Mouse (Mus musculus) G1E-ER4 (cell line): Measurements from ENCODE around the gene Gsk3a. TPM values are rescaled to one million over a fixed set of nuclear protein-coding genes. Genes with fewer than 3 reads are reported as not detected.

ENCODE experiments used
- GATA1 ChIP-seq: IDR thresholded peaks from one replicate; pipeline ENCODE4 v1.8.0; 2012; ENCODE audit warnings: low read length, inconsistent platforms
- polyA plus RNA-seq: library from polyadenylated mRNA; stranded (reverse); fragments of >175 nt; gene quantifications from 2 replicates; pipeline ENCODE4 v1.2.3, GENCODE M21; 2012

Gsk3a gene
- polyA plus RNA-seq, 1 experiment = 188 TPM

DNA sequence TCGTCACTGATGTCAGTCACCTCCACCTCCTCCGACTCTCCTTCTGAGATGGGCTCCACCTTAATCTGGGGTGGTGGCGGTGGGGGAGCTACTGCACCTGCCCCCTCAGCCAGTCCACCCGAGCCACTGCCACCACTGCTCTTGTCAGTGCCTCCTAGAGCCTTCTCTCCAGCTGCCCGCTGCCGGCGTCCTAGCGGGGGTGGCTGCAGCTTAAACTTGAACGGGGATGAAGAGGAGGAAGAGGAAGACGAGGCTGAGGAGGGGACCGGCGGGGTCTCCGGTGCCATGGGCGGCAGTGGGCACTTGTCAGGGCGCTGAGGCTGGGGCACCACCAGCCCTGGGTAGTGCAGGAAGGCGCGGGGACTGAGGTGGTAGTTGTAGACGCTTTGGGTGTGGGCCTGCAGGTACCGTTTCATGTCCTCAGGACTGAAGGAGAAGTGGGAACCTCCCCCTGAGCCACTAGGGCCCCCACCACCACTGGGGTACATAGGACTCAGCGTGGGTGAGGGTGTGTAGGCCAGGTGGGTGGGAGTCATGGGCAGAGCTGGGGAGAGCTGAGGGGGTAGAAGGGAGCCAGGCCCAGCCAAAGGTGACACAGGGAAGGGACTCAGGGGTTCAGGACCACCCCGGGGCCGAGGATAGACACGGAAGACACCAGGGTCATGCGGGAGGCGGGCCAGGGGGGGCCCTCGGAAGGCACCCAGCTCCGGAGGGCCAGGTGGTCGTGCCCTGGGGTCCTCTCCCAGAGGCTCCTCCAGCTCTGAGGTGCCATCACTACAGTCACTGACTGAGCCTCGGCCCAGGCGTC, 7.1 kb upstream of the Gsk3a start:
- no peak for TF ChIP-seq GATA1

DNA sequence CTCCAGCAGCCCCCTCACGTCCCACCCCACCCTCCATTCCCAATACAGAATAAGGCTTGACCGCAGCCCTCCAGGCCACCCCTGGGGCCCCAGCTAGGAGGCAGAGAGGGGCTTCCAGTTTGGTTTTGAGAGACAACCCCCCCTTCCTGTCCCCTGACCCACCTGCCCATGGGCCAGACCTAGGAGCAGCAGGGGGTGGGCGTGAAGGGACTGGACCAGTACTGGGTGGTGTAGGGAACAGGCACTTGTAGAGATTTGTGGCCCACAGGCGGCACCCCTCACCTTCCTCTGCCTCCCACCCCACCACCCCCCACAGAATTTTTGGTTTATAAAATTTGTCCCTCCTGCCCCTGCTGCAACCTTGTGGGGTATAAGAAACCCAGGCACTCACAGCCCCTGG, 5.7 kb upstream of the Gsk3a start:
- TF ChIP-seq GATA1 = no peak

DNA sequence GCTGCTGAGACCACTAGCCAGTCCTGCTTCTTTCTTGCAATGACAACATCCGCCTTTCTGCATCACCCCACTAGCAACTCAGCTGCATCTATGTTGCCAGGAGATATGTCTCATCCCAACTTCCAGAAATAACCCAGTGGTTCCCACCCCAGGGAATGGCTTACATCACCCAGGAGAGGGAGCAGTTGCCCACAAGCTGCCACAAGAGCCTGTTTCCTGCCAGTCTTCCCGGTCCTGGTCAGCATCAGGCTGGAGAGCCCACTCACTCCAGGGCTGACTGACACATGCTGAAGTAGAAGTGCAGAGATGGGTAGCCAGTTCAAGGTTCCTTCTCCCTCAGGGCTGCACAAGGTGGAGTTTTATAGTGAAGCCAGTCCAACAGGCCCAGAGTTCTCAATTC, 3.4 kb upstream of the Gsk3a start:
- TF ChIP-seq GATA1 = no peak

DNA sequence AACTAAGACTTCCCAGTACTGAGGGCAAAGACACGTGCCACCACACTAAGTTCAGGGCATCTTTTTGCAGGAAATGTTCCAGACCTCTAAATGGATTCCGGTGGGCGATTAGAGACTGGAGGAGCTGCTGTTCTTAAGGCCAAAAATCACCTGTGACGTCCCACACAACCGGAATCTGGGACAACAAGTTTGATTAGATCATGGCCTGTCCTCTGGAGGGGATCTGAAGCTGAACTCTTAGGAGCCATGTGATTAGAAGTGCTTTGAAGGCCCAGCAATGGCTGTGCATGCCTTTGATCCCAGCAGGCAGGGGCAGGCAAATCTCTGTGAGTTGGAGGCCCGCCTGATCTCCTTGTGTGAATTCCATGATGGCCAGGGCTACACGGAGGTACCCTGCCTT, 3.0 kb upstream of the Gsk3a start:
- TF ChIP-seq GATA1 = no peak

DNA sequence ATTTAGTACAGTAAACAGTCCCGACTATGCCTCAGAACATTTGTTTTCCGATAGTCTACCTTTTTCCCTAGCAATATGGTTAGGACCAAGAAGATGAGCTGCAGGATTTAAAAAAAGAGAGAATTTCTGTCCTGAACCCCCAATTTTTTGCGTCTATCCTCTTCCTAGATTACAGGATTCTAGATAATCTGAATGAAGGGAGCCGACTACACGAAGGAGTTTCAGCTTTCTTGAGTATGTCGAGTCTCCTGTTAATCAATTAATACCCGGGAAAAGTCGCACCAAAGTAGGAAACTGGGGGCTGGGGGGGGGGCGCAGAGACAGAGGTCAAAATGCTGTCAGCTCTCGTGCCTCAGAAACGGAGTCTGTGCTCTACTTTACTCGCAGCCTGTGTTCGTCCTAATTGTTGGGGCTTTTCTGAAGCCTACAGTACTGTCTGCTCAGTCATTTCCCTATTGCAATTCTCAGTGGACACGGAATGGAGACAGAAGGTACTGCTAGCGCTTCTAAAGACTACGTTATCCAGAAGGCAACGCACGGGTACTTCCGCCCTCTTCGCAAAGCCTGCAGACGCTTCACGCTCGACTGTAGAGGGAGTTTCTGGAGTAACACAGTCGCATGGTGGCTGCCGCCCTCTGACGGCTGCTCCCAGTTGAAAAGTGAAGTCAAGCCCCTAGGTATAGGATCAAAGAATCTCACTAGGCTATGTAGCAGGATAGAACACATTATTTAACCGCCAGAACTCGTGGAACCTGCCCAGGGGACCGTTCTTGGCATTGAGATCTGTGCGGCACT, 1.4 kb upstream of the Gsk3a start:
- TF ChIP-seq GATA1 = no peak

DNA sequence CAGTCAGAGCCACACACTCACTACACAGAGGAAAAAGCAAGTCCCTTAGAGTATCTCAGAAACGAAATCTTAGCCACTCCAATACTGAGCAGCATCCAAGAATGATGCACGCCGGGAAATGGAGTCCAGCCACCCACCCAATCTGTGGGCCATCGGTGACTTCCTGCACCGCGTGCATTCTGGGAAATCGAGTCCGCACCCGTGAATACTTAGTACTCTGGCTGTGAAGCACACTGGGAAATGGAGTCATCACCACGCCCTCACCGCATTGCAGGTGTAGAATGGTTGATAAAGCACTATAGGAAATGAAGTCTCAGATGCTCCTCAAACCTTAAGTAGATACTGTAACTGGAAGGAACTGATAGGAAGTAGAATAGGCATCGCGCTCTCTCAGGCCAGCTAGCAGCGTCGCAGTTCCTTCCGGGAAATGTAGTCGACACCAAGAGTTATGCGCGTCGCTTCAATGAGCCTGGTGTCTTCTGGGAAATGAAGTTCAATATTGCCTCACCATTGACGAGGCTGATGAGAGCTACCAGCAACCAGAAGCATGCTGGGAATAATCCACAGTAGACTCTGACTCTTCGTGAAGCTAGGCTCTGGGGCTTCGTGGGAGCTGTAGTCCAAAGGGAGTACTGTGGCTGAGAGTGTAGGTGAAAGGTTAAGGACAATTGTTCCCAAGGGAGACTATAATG, 510 bp upstream of the Gsk3a start:
- peak; percentile 27 for TF ChIP-seq GATA1

DNA sequence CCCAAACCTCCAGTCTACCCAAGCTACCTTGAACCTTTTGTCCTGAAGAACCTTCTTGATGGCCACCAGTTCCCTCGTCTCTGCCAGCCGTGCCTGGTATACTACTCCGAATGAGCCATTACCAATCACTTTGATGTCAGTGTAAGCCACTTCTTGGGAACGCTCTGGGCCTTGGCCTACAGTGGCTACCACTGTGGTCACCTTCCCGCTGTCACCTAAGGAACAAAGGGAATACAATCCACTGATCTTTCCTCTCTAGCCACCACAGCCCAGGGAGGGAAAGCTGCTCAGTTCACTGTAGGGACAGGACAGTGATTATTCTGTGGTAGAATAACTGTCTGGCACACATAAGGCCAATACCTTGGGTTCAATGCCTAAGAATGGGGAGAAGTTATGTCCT, 2.1 kb downstream of the Gsk3a start:
- no peak for TF ChIP-seq GATA1

DNA sequence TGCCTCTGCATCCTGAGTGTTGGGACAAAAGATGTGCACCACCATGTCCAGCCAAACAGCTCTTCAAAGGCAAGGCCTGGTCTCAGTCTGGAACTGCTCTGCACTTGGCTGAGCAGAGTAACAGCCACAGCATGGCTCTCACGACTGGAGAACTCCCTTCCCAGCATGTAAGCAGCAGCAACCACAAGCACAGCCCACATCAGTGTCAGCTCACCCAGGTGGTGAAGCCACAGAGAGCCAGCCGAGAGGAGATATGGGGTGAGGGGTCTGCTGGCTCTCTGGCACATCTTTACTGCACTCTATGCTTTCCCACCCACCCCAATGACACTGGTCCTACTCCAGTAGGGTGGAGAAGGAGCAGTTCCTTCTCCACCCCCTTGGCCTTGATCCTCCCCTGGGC, 4.6 kb downstream of the Gsk3a start:
- no peak for TF ChIP-seq GATA1

DNA sequence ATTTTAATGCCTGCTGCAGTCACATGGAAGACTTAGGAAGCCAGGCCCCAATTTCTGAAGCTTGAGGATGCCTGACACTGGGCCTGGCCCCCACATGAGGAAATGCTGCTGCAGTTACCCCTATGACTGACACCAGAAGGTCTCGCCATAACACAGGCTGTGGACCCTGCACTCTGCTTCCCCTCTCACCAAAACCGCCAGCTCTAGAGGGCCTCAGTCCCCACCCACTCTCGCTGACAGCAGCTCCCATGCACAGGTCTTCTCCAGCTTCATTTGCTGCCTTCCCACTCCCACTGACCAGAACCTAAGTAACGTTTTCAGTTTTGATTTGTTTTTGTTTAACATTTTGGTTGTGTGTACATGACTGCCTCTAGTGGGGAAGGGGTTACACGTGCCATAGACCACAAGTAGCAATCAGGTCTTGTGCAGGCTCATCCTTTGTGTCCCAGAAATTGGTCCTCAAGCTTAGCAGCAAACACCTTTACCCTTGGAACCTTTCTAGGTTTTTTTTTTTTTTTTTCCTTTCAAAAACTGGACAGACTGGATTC, 5.5 kb downstream of the Gsk3a start:
- TF ChIP-seq GATA1 = no peak

DNA sequence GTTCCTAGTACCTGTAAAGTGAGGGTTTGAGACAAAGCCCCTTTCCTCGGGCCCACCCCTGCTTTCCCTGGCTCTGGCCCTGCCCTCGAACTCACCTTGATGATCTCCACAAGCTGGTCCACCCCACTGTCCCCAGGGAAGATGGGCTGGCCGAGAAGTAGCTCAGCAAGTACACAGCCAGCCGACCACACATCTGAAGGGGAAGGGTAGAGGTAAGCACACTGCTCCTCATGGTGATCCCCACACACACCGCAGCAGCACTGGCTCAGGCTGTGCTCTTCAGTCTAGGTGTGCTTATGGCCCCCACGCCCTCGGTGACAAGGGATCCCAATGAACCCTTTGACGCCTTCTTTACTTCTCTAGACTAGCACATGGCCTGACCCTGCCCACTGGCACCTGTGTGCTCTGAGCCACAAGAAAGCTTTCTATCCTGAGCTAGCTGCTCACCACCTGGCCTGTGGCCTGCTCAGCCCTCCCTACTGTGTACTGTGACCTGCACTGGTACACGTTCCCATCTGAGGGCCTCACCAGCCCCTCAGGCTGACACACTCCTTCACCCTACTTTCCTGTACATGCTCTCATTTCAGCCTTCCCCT, 6.9 kb downstream of the Gsk3a start:
- TF ChIP-seq GATA1 = no peak

DNA sequence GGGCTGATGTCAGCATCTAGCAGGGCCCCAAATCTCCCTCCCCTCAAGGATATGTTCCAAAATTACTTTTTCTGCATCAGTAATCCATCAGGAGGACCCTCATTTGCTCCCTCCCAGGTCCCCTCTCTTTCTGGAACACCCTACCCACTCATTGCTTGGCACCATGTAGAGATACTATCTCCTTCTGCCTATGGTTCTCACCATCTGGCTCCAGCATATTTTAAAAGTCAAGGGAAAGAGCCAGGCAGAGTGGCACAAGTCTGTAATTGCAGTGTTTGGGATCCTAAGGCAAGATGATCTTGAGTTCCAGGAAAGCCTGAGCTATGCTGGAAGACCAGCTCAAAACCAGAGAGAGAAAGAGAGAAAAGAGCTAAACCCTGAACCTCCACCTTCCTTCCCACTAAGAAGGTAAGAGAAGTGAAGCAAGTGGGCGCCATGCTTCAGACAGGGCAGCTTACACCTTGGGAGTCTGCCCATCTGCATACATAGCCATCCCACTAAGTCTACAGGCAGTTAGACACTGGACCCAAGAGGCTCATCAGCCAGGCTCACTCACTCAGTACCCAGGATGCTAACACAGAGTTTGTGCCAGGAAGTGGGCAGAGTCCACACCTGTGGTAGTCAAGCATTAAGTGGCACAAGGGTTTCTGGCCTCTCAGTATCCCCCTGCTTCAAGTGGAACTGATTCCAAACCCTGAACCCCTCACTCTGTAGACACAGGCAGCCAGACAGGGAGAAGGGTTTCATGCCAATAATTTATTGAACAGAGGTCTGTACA, 9.9 kb downstream of the Gsk3a start:
- no peak for TF ChIP-seq GATA1

DNA sequence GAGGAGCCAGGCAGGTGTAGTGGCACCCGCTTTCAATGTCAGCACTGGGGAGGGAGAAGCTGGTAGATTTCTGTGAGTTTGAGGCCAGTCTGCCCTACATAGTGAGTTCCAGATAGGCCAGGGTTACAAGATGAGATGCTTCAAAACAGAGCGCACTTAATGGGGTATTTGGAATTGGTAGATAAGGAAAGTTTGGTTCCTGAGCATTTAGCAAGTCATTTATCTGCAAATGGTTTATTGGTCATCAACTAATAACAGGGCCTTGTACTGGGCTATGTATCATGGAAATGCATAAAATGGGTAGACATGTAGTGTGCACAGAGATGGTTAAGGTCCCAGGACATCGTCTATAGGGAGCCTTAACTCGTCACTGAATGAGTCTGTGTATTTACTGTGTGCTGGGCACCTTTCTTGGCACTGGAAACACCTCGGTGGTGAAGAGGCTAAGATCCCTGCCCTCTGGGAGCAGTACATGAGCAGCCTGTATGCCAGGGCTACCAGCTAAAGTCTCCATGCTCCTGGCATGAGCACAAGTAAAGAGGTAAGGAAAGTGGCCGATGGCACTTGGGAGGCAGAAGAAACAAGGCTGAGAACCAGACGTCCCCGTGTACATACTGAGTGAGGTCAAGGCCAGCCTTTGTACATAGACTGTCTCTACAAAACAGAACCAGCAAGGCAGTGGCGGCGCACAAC, 15.2 kb downstream of the Gsk3a start:
- TF ChIP-seq GATA1 = peak; percentile 89

DNA sequence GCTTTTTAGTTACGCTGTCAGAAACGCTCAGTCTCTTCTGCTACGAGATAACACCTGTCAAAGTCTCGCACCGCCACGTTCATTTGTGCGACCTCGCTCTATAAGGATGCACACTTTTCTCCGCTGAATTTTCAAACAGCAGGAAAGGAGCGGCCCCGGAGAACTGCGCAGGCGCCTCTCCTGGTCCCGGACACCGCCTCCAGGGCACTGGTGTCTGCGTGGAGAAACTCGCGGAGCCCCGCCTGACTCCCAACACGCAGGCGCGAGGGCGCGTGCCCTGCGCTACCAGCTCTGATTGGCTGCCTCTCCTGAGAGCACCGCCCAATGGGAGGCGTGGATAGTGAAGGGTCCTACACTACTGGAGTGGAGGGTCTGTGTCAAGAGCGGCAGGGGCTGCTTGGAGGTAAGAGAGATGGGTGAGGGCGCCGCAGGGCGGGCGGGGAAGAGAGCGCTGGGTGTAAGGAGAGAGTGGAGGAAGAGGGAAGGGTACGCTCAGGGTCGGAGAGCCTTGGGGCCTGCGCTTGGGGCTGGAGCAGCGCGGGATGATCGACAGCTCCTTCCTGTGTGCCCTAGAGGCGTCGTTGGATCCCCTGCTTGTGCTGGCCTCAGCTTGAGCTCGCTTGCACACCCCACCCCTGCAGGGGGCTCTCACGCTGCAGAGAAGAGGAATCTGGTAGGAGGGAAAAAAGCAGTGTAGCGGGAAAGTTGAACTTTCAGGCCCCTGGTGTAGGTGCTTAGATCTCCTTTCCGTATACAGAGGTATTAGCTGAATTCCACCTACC, 16.4 kb downstream of the Gsk3a start, which contains the start of gene Zfp526:
Zfp526 (plus strand) TSS at position 324 of the 782 bp plus-strand sequence.
- no peak for TF ChIP-seq GATA1

DNA sequence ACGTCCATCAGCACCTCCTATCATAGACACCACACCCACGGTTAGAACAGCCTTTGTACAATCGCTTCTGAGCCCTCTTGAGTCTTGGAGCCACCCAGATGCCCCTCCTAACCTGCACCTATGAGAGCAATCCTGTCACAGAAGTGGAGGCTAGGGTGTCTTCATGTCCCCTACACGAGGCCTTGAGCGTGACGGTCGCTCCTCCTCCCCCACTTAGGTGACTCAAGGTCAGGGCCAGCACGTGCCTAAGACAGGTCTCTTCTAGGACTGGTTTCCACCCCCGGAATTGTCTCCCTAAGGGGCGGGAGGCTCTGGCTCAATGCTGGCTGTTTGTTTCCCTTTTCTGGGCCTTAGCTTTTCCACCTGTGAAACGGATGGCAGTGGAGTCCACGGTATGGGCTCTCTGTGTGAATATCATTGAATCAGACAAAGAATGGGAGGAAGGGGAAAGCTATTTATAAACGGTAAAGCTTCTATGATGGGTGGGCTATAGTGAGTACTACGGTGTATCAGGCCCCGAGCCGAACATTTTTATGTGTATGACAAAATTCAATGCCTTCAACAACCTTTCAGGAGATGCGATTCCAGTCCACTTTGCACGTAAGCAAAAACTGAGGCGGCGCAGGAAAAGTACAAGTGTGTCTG, 17.1 kb downstream of the Gsk3a start, which contains the start of gene Dedd2:
Dedd2 (minus strand) TSS at position 159 of the 645 bp plus-strand sequence.
- no peak for TF ChIP-seq GATA1
